Mouse (Mus musculus) small intestine, adult 2 months (tissue): ENCODE results near the gene Cdc45. TPM values are rescaled to one million over a fixed set of nuclear protein-coding genes. Genes with fewer than 3 reads are reported as not detected.
A peak's percentile ranks its signal among the peaks of the same experiment; 100 is the strongest.

Source experiments
- H3K27ac ChIP-seq: fragments of 200-500 bp; 2 replicates; pipeline ENCODE4 v1.5.1; 2012; ENCODE audit warnings: low read depth, low read length, control low read depth, inconsistent platforms; ENCODE audit not compliant: insufficient read depth
- H3K27me3 ChIP-seq: fragments of 200-500 bp; 2 replicates; pipeline ENCODE4 v1.6.1; 2012; ENCODE audit warnings: mild to moderate bottlenecking, moderate library complexity, low read length, inconsistent platforms; ENCODE audit not compliant: control insufficient read depth, insufficient read depth
- H3K36me3 ChIP-seq: fragments of 200-500 bp; 2 replicates; pipeline ENCODE4 v1.6.1; 2012; ENCODE audit warnings: mild to moderate bottlenecking, low read length, control low read depth, inconsistent platforms; ENCODE audit not compliant: control insufficient read depth, insufficient read depth
- H3K4me1 ChIP-seq: fragments of 200-500 bp; 2 replicates; pipeline ENCODE4 v1.6.1; 2012; ENCODE audit warnings: low read length, inconsistent platforms, mixed read lengths; ENCODE audit not compliant: control insufficient read depth, insufficient read depth, insufficient read length
- H3K4me3 ChIP-seq: fragments of 200-500 bp; 2 replicates; pipeline ENCODE4 v1.5.1; 2012; ENCODE audit warnings: low read depth, mild to moderate bottlenecking, control low read depth, inconsistent platforms, low read length, moderate library complexity
- CTCF ChIP-seq: fragments of 200-500 bp; IDR thresholded peaks from 2 replicates; pipeline ENCODE4 v1.5.1; 2012; ENCODE audit warnings: low read depth, mild to moderate bottlenecking, control low read depth, inconsistent platforms, low read length, moderate library complexity, mixed read lengths; ENCODE audit not compliant: insufficient replicate concordance, insufficient read length; ENCODE audit errors: extremely low read depth
- POLR2A ChIP-seq: fragments of 200-500 bp; IDR thresholded peaks from 2 replicates; pipeline ENCODE4 v1.6.1; 2012; ENCODE audit warnings: low read depth, mild to moderate bottlenecking, control low read depth, inconsistent platforms, low read length, moderate library complexity
- WGBS: fragments of 180-500 bp; shearing (Covaris S2); methylation state at CpG from one replicate; pipeline ENCODE4 v1.1.7; 2018; 5-methylcytosine and 5-hydroxymethylcytosine counted together
- polyA plus RNA-seq: library from polyadenylated mRNA; depleted of rRNA; stranded (reverse); fragments of >200 nt; gene quantifications from 2 replicates; pipeline ENCODE4 v1.2.3, GENCODE M21; 2012; rRNA removed

The Cdc45 gene
- polyA plus RNA-seq, 1 experiment, result 6.6 TPM

GRCm38 (mm10) chr16:18751101-18751500 lies 60.7 kb downstream of the Cdc45 start:
- 66% methylated on average over 11 of the region's 11 CpGs for WGBS
- H3K4me3 ChIP-seq, result no peak overlapping the region
- no peaks in the 10 kb centered on the region for H3K36me3 ChIP-seq
- H3K27ac ChIP-seq, result no peak overlapping the region
- H3K27me3 ChIP-seq, result no peaks in the 10 kb centered on the region
- H3K4me1 ChIP-seq, result peaks cover 12% of the 10 kb centered on the region; the same call in 1 of the 2 replicates
- TF ChIP-seq CTCF (no peak), POLR2A (no peak)

- Histone ChIP-seq H3K27me3 (no peaks in the 10 kb centered on the region), H3K4me3 (no peak overlapping the region), H3K36me3 (no peaks in the 10 kb centered on the region), H3K4me1 (peaks cover 21% of the 10 kb centered on the region; the same call in 1 of the 2 replicates), H3K27ac (0 out of 2 replicates have a peak overlapping the region, but pooled peaks have one; percentile 1)
- 36% methylated on average over 20 of the region's 20 CpGs for WGBS
- no peak for TF ChIP-seq CTCF
- TF ChIP-seq POLR2A, result no peak
These were observed 65.3 kb downstream of the Cdc45 start for GRCm38 (mm10) chr16:18746268-18747122.

- Histone ChIP-seq H3K27ac (no peak overlapping the region), H3K4me3 (no peak overlapping the region), H3K4me1 (peaks cover 5% of the 10 kb centered on the region; the same call in 1 of the 2 replicates), H3K36me3 (no peaks in the 10 kb centered on the region), H3K27me3 (no peaks in the 10 kb centered on the region)
- TF ChIP-seq POLR2A (no peak), CTCF (no peak)
These were observed 73.5 kb downstream of the Cdc45 start for GRCm38 (mm10) chr16:18738303-18738702.

- WGBS, result 48% methylated on average over 20 of the region's 20 CpGs
- peak overlapping the region; percentile 33 for H3K4me3 ChIP-seq
These were observed 78.5 kb downstream of the Cdc45 start for GRCm38 (mm10) chr16:18733100-18733956.

GRCm38 (mm10) chr16:18730640-18731039 lies 81.1 kb downstream of the Cdc45 start:
- 12% methylated on average over 3 of the region's 3 CpGs for WGBS
- H3K4me3 ChIP-seq, result no peak overlapping the region
- no peak overlapping the region for H3K27ac ChIP-seq
- TF ChIP-seq POLR2A (no peak), CTCF (no peak)
- H3K27me3 ChIP-seq, result no peaks in the 10 kb centered on the region
- no peaks in the 10 kb centered on the region for H3K36me3 ChIP-seq
- peaks cover 10% of the 10 kb centered on the region; the same call in 1 of the 2 replicates for H3K4me1 ChIP-seq

More at GRCm38 (mm10) chr16:18733100-18733956, 78.5 kb downstream of the Cdc45 start:
- Histone ChIP-seq H3K4me1 (peaks cover 10% of the 10 kb centered on the region; the same call in 1 of the 2 replicates), H3K36me3 (no peaks in the 10 kb centered on the region), H3K27ac (no peak overlapping the region), H3K27me3 (no peaks in the 10 kb centered on the region)
- no peak for TF ChIP-seq POLR2A
- TF ChIP-seq CTCF, result no peak

Other genes starting within 250 kb of the Cdc45 start
- 2.6 and 8.3 TPM in 2 replicates for gene Tbx1, start 221.3 kb downstream of the Cdc45 start, polyA plus RNA-seq
- 35.8 and 580 TPM in 2 replicates for gene Gp1bb, start 189.6 kb downstream of the Cdc45 start, polyA plus RNA-seq
- 22.7 and 156 TPM in 2 replicates for gene Gm49601, start 185.6 kb downstream of the Cdc45 start, polyA plus RNA-seq
- 64.1 and 381 TPM in 2 replicates for gene Sept5, start 182.0 kb downstream of the Cdc45 start, polyA plus RNA-seq
- 14.1 and 24.9 TPM in 2 replicates for gene Cldn5, start 35.1 kb downstream of the Cdc45 start, polyA plus RNA-seq
- 7.0 and 11.4 TPM in 2 replicates for gene Ufd1, start 208 bp downstream of the Cdc45 start, polyA plus RNA-seq
- 33.6 and 49.8 TPM in 2 replicates for gene 2510002D24Rik, start 24.6 kb upstream of the Cdc45 start, polyA plus RNA-seq
- not detected in 2 replicates for gene Gm28539, start 24.6 kb upstream of the Cdc45 start, polyA plus RNA-seq
- 6.9 and 8.2 TPM in 2 replicates for gene Mrpl40, start 64.9 kb upstream of the Cdc45 start, polyA plus RNA-seq
- gene Hira, start 65.0 kb upstream of the Cdc45 start, polyA plus RNA-seq, result 22.5 and 49.3 TPM in 2 replicates